Comparison of ENCODE assay signal across 24 mouse cellular contexts in the genomic region with DNA sequence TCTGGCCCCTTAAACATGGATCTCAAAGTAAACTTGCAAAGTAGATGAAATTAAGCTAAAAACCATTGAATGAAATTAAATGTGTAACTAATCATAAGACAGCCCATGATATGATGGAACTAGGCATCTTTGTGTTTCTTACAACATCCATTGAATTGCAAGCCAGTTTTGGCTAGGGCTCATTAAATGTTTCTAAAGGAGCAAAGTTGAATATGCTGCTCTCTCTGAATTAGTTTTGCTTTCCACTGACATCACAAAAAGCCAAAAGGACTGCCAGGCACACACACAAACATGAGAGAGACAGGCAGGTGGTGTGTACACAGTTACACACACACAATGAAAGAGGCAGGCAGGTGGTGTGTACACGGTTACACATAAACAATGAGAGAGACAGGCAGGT.
"Had no signal": no experiment of that assay in that cellular context is flagged by ENCODE, and none has a peak within 500 bp of the region (broad histone marks: within the 10 kb centered on the region; RNA-seq: fewer than 3 reads in every experiment).

No protein-coding gene starts in this region.

- H3K27me3 ChIP-seq: heart, embryonic 12.5 days; hindbrain, embryonic 12.5 days; intestine, embryonic 15.5 days; limb, embryonic 12.5 days had no signal

- H3K27ac ChIP-seq: gastrocnemius, adult 2 months; heart, adult 2 months; hindbrain, embryonic 10.5 days; hindbrain, embryonic 12.5 days; hindbrain, embryonic 14.5 days; intestine, embryonic 15.5 days; layer of hippocampus, adult 2 months; left cerebral cortex, adult 2 months; limb, embryonic 10.5 days; limb, embryonic 12.5 days; liver, embryonic 14.5 days had no signal

- ATAC-seq: hindbrain, embryonic 16.5 days; inflammation-experienced regulatory T-cells, adult 6 months; intestine, embryonic 15.5 days; intestine, postnatal 0 days had no signal

- H3K4me3 ChIP-seq: gastrocnemius, adult 2 months; heart, adult 2 months; heart, embryonic 12.5 days; hindbrain, embryonic 10.5 days; hindbrain, embryonic 12.5 days; intestine, embryonic 15.5 days; layer of hippocampus, adult 2 months; left cerebral cortex, adult 2 months; limb, embryonic 10.5 days; limb, embryonic 12.5 days had no signal

- DNase-seq: gastrocnemius, adult 2 months; gastrocnemius, postnatal 10 days; gastrocnemius, postnatal 25 days; heart, adult 2 months; heart, postnatal 10 days; heart, postnatal 4 days; kidney, adult 18-20 months; kidney, adult 8-10 months; kidney, postnatal 10 days; kidney, postnatal 25 days; kidney, postnatal 4 days had no signal

- H3K4me2 ChIP-seq: heart, embryonic 12.5 days; hindbrain, embryonic 12.5 days; hindbrain, embryonic 14.5 days; intestine, embryonic 15.5 days; limb, embryonic 12.5 days had no signal

- H3K36me3 ChIP-seq: hindbrain, embryonic 12.5 days; intestine, embryonic 15.5 days had no signal

- H3K9me3 ChIP-seq: intestine, embryonic 15.5 days; limb, embryonic 10.5 days had no signal

- H3K9ac ChIP-seq: heart, embryonic 12.5 days; hindbrain, embryonic 12.5 days; hindbrain, embryonic 14.5 days; intestine, embryonic 15.5 days; limb, embryonic 12.5 days; liver, embryonic 14.5 days had no signal
